Mouse (Mus musculus): Measurements from ENCODE around the gene Pknox2. TPM values are rescaled to one million over a fixed set of nuclear protein-coding genes. Genes with fewer than 3 reads are reported as not detected.

Gene Pknox2
- polyA plus RNA-seq, 1 experiment from 2014 or later: 14.5 TPM

GRCm38 (mm10) chr9:36881615-36882014, 265.6 kb downstream of the Pknox2 start:
- H3K9ac ChIP-seq: no peak overlapping the region
- no peak for ATAC-seq (ENCODE audit: low FRiP score, low read depth)
- WGBS: 75% methylated on average over 5 of the region's 5 CpGs

GRCm38 (mm10) chr9:36876787-36877186, 270.4 kb downstream of the Pknox2 start:
- H3K27me3 ChIP-seq: no peaks in the 10 kb centered on the region
- H3K4me3 ChIP-seq: no peak overlapping the region
- H3K9ac ChIP-seq: no peak overlapping the region
- no peaks in the 10 kb centered on the region for H3K36me3 ChIP-seq
- H3K27ac ChIP-seq: no peak overlapping the region
- no peaks in the 10 kb centered on the region for H3K9me3 ChIP-seq
- no peaks in the 10 kb centered on the region for H3K4me1 ChIP-seq
- ATAC-seq (ENCODE audit: low FRiP score, low read depth): no peak
- H3K4me2 ChIP-seq (replicated peaks): no peak overlapping the region

More at GRCm38 (mm10) chr9:36881615-36882014, 265.6 kb downstream of the Pknox2 start:
- Histone ChIP-seq H3K36me3 (no peaks in the 10 kb centered on the region), H3K4me3 (no peak overlapping the region), H3K27ac (no peak overlapping the region), H3K4me2 (replicated peaks) (no peak overlapping the region), H3K9me3 (no peaks in the 10 kb centered on the region), H3K27me3 (no peaks in the 10 kb centered on the region), H3K4me1 (no peaks in the 10 kb centered on the region)

- H3K9me3 ChIP-seq: no peaks in the 10 kb centered on the region
- no peak for ATAC-seq (ENCODE audit: low FRiP score, low read depth)
- no peak overlapping the region for H3K4me2 ChIP-seq (replicated peaks)
- no peaks in the 10 kb centered on the region for H3K4me1 ChIP-seq
- no peak overlapping the region for H3K27ac ChIP-seq
- no peak overlapping the region for H3K4me3 ChIP-seq
- H3K36me3 ChIP-seq: no peaks in the 10 kb centered on the region
- no peaks in the 10 kb centered on the region for H3K27me3 ChIP-seq
- no peak overlapping the region for H3K9ac ChIP-seq
- WGBS: 81% methylated on average over 5 of the region's 5 CpGs
Observed at GRCm38 (mm10) chr9:36876313-36876712, 270.9 kb downstream of the Pknox2 start.

GRCm38 (mm10) chr9:36873796-36874195, 273.4 kb downstream of the Pknox2 start:
- 76% methylated on average over 2 of the region's 2 CpGs for WGBS
- no peaks in the 10 kb centered on the region for H3K4me1 ChIP-seq

GRCm38 (mm10) chr9:36870263-36870662, 276.9 kb downstream of the Pknox2 start:
- no peaks in the 10 kb centered on the region for H3K36me3 ChIP-seq
- peaks cover 4% of the 10 kb centered on the region for H3K4me1 ChIP-seq
- H3K9me3 ChIP-seq: no peaks in the 10 kb centered on the region
- ATAC-seq (ENCODE audit: low FRiP score, low read depth): no peak
- no peak overlapping the region for H3K9ac ChIP-seq
- no peaks in the 10 kb centered on the region for H3K27me3 ChIP-seq
- H3K4me3 ChIP-seq: no peak overlapping the region
- H3K27ac ChIP-seq: no peak overlapping the region
- 33% methylated on average over 1 of the region's 1 CpGs for WGBS
- no peak overlapping the region for H3K4me2 ChIP-seq (replicated peaks)

More at GRCm38 (mm10) chr9:36873796-36874195, 273.4 kb downstream of the Pknox2 start:
- H3K9ac ChIP-seq: no peak overlapping the region
- H3K27ac ChIP-seq: no peak overlapping the region
- H3K27me3 ChIP-seq: no peaks in the 10 kb centered on the region
- no peaks in the 10 kb centered on the region for H3K36me3 ChIP-seq
- H3K4me2 ChIP-seq (replicated peaks): no peak overlapping the region
- no peak overlapping the region for H3K4me3 ChIP-seq
- no peak for ATAC-seq (ENCODE audit: low FRiP score, low read depth)
- H3K9me3 ChIP-seq: no peaks in the 10 kb centered on the region

GRCm38 (mm10) chr9:36868662-36869061, 278.5 kb downstream of the Pknox2 start:
- Histone ChIP-seq H3K36me3 (no peaks in the 10 kb centered on the region), H3K9me3 (no peaks in the 10 kb centered on the region), H3K27me3 (no peaks in the 10 kb centered on the region), H3K4me1 (peaks cover 7% of the 10 kb centered on the region), H3K9ac (no peak overlapping the region), H3K4me2 (replicated peaks) (no peak overlapping the region), H3K27ac (no peak overlapping the region), H3K4me3 (no peak overlapping the region)
- ATAC-seq (ENCODE audit: low FRiP score, low read depth): no peak
- WGBS: 87% methylated on average over 6 of the region's 6 CpGs

GRCm38 (mm10) chr9:36864862-36865813, 282.1 kb downstream of the Pknox2 start:
- no peaks in the 10 kb centered on the region for H3K9me3 ChIP-seq
- no peak for ATAC-seq (ENCODE audit: low FRiP score, low read depth)
- H3K27ac ChIP-seq: no peak overlapping the region
- WGBS: 40% methylated on average over 4 of the region's 4 CpGs
- peaks cover 7% of the 10 kb centered on the region for H3K4me1 ChIP-seq
- H3K4me3 ChIP-seq: no peak overlapping the region
- no peak overlapping the region for H3K9ac ChIP-seq
- no peaks in the 10 kb centered on the region for H3K36me3 ChIP-seq
- H3K27me3 ChIP-seq: no peaks in the 10 kb centered on the region
- no peak overlapping the region for H3K4me2 ChIP-seq (replicated peaks)

GRCm38 (mm10) chr9:36863694-36864093, 283.5 kb downstream of the Pknox2 start:
- Histone ChIP-seq H3K4me2 (replicated peaks) (no peak overlapping the region), H3K9ac (no peak overlapping the region), H3K4me3 (no peak overlapping the region), H3K36me3 (no peaks in the 10 kb centered on the region), H3K9me3 (no peaks in the 10 kb centered on the region), H3K4me1 (peaks cover 7% of the 10 kb centered on the region), H3K27ac (no peak overlapping the region), H3K27me3 (no peaks in the 10 kb centered on the region)
- 50% methylated on average over 3 of the region's 3 CpGs for WGBS
- no peak for ATAC-seq (ENCODE audit: low FRiP score, low read depth)

- Histone ChIP-seq H3K9me3 (no peaks in the 10 kb centered on the region), H3K27me3 (no peaks in the 10 kb centered on the region), H3K27ac (no peak overlapping the region), H3K4me2 (replicated peaks) (no peak overlapping the region), H3K4me1 (peaks cover 7% of the 10 kb centered on the region), H3K4me3 (no peak overlapping the region), H3K9ac (no peak overlapping the region), H3K36me3 (no peaks in the 10 kb centered on the region)
- WGBS: 86% methylated on average over 2 of the region's 2 CpGs
- ATAC-seq (ENCODE audit: low FRiP score, low read depth): no peak
Observed at GRCm38 (mm10) chr9:36862576-36862975, 284.6 kb downstream of the Pknox2 start.

- Histone ChIP-seq H3K4me2 (replicated peaks) (no peak overlapping the region), H3K9me3 (no peaks in the 10 kb centered on the region), H3K27ac (no peak overlapping the region), H3K4me3 (no peak overlapping the region), H3K9ac (no peak overlapping the region), H3K4me1 (no peaks in the 10 kb centered on the region), H3K27me3 (no peaks in the 10 kb centered on the region), H3K36me3 (no peaks in the 10 kb centered on the region)
- ATAC-seq (ENCODE audit: low FRiP score, low read depth): no peak
- WGBS: 32% methylated on average over 4 of the region's 4 CpGs
Observed at GRCm38 (mm10) chr9:36858677-36859076, 288.5 kb downstream of the Pknox2 start.

- Histone ChIP-seq H3K9me3 (no peaks in the 10 kb centered on the region), H3K36me3 (no peaks in the 10 kb centered on the region), H3K27ac (no peak overlapping the region), H3K9ac (no peak overlapping the region), H3K27me3 (no peaks in the 10 kb centered on the region), H3K4me2 (replicated peaks) (no peak overlapping the region), H3K4me1 (no peaks in the 10 kb centered on the region), H3K4me3 (no peak overlapping the region)
- 50% methylated on average over 8 of the region's 8 CpGs for WGBS
- ATAC-seq (ENCODE audit: low FRiP score, low read depth): no peak
Observed at GRCm38 (mm10) chr9:36857476-36858117, 289.6 kb downstream of the Pknox2 start.

- WGBS: 23% methylated on average over 2 of the region's 2 CpGs
- ATAC-seq (ENCODE audit: low FRiP score, low read depth): no peak
- H3K9ac ChIP-seq: no peak overlapping the region
- no peaks in the 10 kb centered on the region for H3K4me1 ChIP-seq
- H3K4me2 ChIP-seq (replicated peaks): no peak overlapping the region
- H3K27me3 ChIP-seq: no peaks in the 10 kb centered on the region
- no peaks in the 10 kb centered on the region for H3K9me3 ChIP-seq
- H3K36me3 ChIP-seq: no peaks in the 10 kb centered on the region
- no peak overlapping the region for H3K4me3 ChIP-seq
- H3K27ac ChIP-seq: no peak overlapping the region
Observed at GRCm38 (mm10) chr9:36856351-36856750, 290.9 kb downstream of the Pknox2 start.
